Mouse (Mus musculus): ENCODE measurements around the gene Hspa1l. TPM values are rescaled to one million over a fixed set of nuclear protein-coding genes. Genes with fewer than 3 reads are reported as not detected.
"Not testable (repeated sequence)": the region's sequence is repeated elsewhere in the genome, so short reads cannot be mapped to it uniquely, and the experiment has no call there.

The Hspa1l gene
- polyA plus RNA-seq (2015; fragmentation: Nextera tagmentation; extraction: Ambion mirVana) = 0.46 and 0.65 TPM in 2 replicates

DNA sequence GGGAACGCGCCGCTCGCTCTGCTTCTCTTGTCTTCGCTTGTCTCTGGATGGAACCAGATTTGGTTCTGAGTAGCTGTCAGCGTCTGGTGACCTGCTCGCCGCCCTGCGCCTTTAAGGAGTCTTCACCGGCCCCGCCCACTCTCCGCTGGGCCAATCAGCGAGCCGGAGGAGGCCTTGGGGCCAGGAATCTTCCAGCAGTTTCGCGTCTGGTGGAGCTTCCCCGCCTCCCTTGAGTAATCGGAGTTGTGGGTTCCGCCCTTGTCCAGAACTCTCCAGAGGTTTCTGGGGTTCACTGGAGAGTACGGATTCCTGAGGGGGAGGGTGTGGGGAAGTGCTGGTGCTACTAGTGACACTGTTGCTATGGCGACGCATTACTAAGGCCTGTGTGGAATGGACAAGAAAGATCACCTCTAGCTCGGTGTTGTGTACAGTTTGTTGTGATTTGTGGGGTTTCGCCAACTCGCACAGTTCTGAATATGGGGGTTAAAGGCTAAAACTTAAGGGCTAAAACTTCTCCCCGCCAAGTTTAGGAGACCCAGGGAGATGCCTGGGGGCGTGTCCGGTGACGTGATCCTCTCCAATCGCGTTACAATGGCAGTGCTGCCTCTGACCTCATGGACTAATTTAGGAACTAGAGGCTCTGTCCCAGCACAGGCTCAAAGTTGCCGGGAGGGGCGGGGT lies at the start of gene Hspa1l, which contains the start of gene Hspa1a:
Hspa1l (plus strand) TSS at position 635 of the 681 bp plus-strand sequence.
Hspa1a (minus strand) TSS at position 88 of the 681 bp plus-strand sequence.
- peak within 1 kb of the TSS; percentile 43 for H3K4me3 ChIP-seq
- not testable (repeated sequence) for H3K36me3 ChIP-seq, H3K9ac ChIP-seq, H3K9me3 ChIP-seq, H3K4me1 ChIP-seq
- peak; percentile 92 for ATAC-seq (ENCODE audit: insufficient number of reproducible peaks, low FRiP score, low TSS enrichment, low read depth)
- peak within 1 kb of the TSS; percentile 78 for H3K4me2 ChIP-seq
- under 1% methylated on average over 33 of the region's 33 CpGs for WGBS
- H3K27ac ChIP-seq = peak within 1 kb of the TSS; percentile 27; the same call in 1 of the 2 replicates
- H3K27me3 ChIP-seq = peaks cover 26% of the 10 kb centered on the region

DNA sequence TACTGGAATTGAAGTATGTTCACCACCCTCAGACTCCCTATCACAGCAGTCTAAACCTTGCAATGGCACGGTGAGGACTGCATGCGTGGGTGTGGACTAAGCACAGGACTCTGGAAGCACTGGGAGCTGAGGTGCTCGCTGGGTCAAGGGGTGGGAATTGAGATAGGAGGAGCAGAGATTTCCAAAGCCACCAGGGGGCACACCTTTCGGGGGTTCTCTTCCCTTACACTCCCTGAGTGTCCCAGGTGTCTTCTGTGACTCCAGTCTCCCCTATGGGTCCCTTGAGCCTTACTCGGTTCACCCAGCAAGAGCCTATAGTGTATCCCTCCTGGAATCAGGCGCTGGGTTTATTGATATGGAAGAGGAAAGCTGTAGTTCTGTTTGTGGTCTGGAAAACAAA lies 49.6 kb upstream of the Hspa1l start:
- WGBS = 52% methylated on average over 6 of the region's 6 CpGs
- no peaks in the 10 kb centered on the region for H3K9me3 ChIP-seq
- H3K4me1 ChIP-seq = no peaks in the 10 kb centered on the region
- no peaks in the 10 kb centered on the region for H3K36me3 ChIP-seq
- H3K9ac ChIP-seq = no peak overlapping the region
- H3K27ac ChIP-seq = no peak overlapping the region
- no peak overlapping the region for H3K4me3 ChIP-seq
- ATAC-seq (ENCODE audit: insufficient number of reproducible peaks, low FRiP score, low TSS enrichment, low read depth) = no peak
- H3K27me3 ChIP-seq = no peaks in the 10 kb centered on the region
- no peak overlapping the region for H3K4me2 ChIP-seq

- no peak for ATAC-seq (ENCODE audit: insufficient number of reproducible peaks, low FRiP score, low TSS enrichment, low read depth)
- H3K4me3 ChIP-seq = no peak overlapping the region
- 67% methylated on average over 5 of the region's 5 CpGs for WGBS
- no peaks in the 10 kb centered on the region for H3K27me3 ChIP-seq
- no peaks in the 10 kb centered on the region for H3K9me3 ChIP-seq
- no peak overlapping the region for H3K27ac ChIP-seq
- H3K4me1 ChIP-seq = no peaks in the 10 kb centered on the region
- no peak overlapping the region for H3K4me2 ChIP-seq
- no peak overlapping the region for H3K9ac ChIP-seq
- H3K36me3 ChIP-seq = no peaks in the 10 kb centered on the region
Measured at GRCm38 (mm10) chr17:34924258-34924657, 48.2 kb upstream of the Hspa1l start.

- ATAC-seq (ENCODE audit: insufficient number of reproducible peaks, low FRiP score, low TSS enrichment, low read depth) = no peak
- H3K27me3 ChIP-seq = no peaks in the 10 kb centered on the region
- no peak overlapping the region for H3K4me2 ChIP-seq
- H3K9ac ChIP-seq = no peak overlapping the region
- peaks cover 8% of the 10 kb centered on the region for H3K4me1 ChIP-seq
- 85% methylated on average over 18 of the region's 18 CpGs for WGBS
- H3K9me3 ChIP-seq = no peaks in the 10 kb centered on the region
- no peaks in the 10 kb centered on the region for H3K36me3 ChIP-seq
- no peak overlapping the region for H3K4me3 ChIP-seq
- no peak overlapping the region for H3K27ac ChIP-seq
Measured at GRCm38 (mm10) chr17:34927306-34928019, 45.0 kb upstream of the Hspa1l start.

DNA sequence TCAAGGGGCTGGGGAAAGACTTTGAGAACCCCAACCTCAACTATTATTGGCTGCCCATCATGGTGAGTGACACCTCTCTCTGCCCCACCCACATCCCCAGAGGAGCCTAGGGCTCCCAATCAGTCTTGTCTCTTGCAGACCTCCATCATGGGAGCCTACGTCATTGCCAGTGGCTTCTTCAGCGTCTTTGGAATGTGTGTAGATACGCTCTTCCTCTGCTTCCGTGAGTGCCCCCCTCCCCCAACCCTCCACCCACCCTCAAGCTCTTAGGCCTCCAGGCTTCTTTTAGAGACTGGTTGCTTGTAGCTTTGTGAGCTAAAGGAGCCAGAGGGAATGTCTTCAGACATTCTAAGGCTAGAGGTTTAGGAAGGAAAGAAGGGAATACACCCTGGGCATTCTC lies 43.7 kb upstream of the Hspa1l start:
- H3K4me1 ChIP-seq = peaks cover 8% of the 10 kb centered on the region
- peaks cover 3% of the 10 kb centered on the region; the same call in 1 of the 2 replicates for H3K36me3 ChIP-seq
- no peak overlapping the region for H3K9ac ChIP-seq
- no peak overlapping the region for H3K27ac ChIP-seq
- H3K27me3 ChIP-seq = no peaks in the 10 kb centered on the region
- H3K4me2 ChIP-seq = no peak overlapping the region
- WGBS = 67% methylated on average over 4 of the region's 4 CpGs
- H3K9me3 ChIP-seq = no peaks in the 10 kb centered on the region
- no peak for ATAC-seq (ENCODE audit: insufficient number of reproducible peaks, low FRiP score, low TSS enrichment, low read depth)
- H3K4me3 ChIP-seq = no peak overlapping the region

- H3K36me3 ChIP-seq = peaks cover 16% of the 10 kb centered on the region
- H3K4me2 ChIP-seq = peak within 1 kb of the TSS; percentile 92
- no peaks in the 10 kb centered on the region for H3K27me3 ChIP-seq
- peaks cover 16% of the 10 kb centered on the region for H3K4me1 ChIP-seq
- H3K9ac ChIP-seq = peak within 1 kb of the TSS; percentile 60
- H3K4me3 ChIP-seq = peak within 1 kb of the TSS; percentile 54
- H3K27ac ChIP-seq = no peak within 1 kb of the TSS; the same call in 1 of the 2 replicates
- no peaks in the 10 kb centered on the region for H3K9me3 ChIP-seq
- peak; percentile 92 for ATAC-seq (ENCODE audit: insufficient number of reproducible peaks, low FRiP score, low TSS enrichment, low read depth)
- WGBS = under 1% methylated on average over 38 of the region's 38 CpGs
Measured at GRCm38 (mm10) chr17:34931061-34931734, 41.3 kb upstream of the Hspa1l start, which contains the start of gene Neu1. TSS of gene Neu1 (plus strand) at chr17:34931253.

- no peak for ATAC-seq (ENCODE audit: insufficient number of reproducible peaks, low FRiP score, low TSS enrichment, low read depth)
- Histone ChIP-seq H3K9me3 (no peaks in the 10 kb centered on the region), H3K27me3 (no peaks in the 10 kb centered on the region), H3K4me1 (peaks cover 16% of the 10 kb centered on the region), H3K9ac (peak overlapping the region; percentile 60), H3K36me3 (peaks cover 16% of the 10 kb centered on the region), H3K4me3 (peak overlapping the region; percentile 54), H3K27ac (no peak overlapping the region), H3K4me2 (peak overlapping the region; percentile 92)
- WGBS = 12% methylated on average over 14 of the region's 14 CpGs
Measured at GRCm38 (mm10) chr17:34931735-34932098, 40.8 kb upstream of the Hspa1l start.

- Histone ChIP-seq H3K4me1 (peaks cover 16% of the 10 kb centered on the region), H3K9me3 (no peaks in the 10 kb centered on the region), H3K4me2 (peak overlapping the region; percentile 92), H3K27ac (no peak overlapping the region), H3K9ac (0 out of 2 replicates have a peak overlapping the region, but pooled peaks have one; percentile 60), H3K27me3 (no peaks in the 10 kb centered on the region), H3K4me3 (peak overlapping the region; percentile 54), H3K36me3 (peaks cover 16% of the 10 kb centered on the region)
- ATAC-seq (ENCODE audit: insufficient number of reproducible peaks, low FRiP score, low TSS enrichment, low read depth) = no peak
- 83% methylated on average over 8 of the region's 8 CpGs for WGBS
Measured at GRCm38 (mm10) chr17:34932287-34932686, 40.2 kb upstream of the Hspa1l start.

GRCm38 (mm10) chr17:34934031-34934430 lies 38.5 kb upstream of the Hspa1l start:
- Histone ChIP-seq H3K27ac (no peak overlapping the region), H3K36me3 (peaks cover 16% of the 10 kb centered on the region), H3K4me3 (no peak overlapping the region), H3K9me3 (no peaks in the 10 kb centered on the region), H3K4me2 (no peak overlapping the region), H3K4me1 (peaks cover 16% of the 10 kb centered on the region), H3K9ac (no peak overlapping the region), H3K27me3 (no peaks in the 10 kb centered on the region)
- no peak for ATAC-seq (ENCODE audit: insufficient number of reproducible peaks, low FRiP score, low TSS enrichment, low read depth)
- 68% methylated on average over 24 of the region's 24 CpGs for WGBS

- Histone ChIP-seq H3K27me3 (no peaks in the 10 kb centered on the region), H3K36me3 (peaks cover 16% of the 10 kb centered on the region), H3K9ac (no peak overlapping the region), H3K4me2 (no peak overlapping the region), H3K9me3 (no peaks in the 10 kb centered on the region), H3K4me3 (no peak overlapping the region), H3K27ac (no peak overlapping the region), H3K4me1 (peaks cover 16% of the 10 kb centered on the region)
- 50% methylated on average over 8 of the region's 8 CpGs for WGBS
- no peak for ATAC-seq (ENCODE audit: insufficient number of reproducible peaks, low FRiP score, low TSS enrichment, low read depth)
Measured at GRCm38 (mm10) chr17:34934830-34935229, 37.7 kb upstream of the Hspa1l start.

DNA sequence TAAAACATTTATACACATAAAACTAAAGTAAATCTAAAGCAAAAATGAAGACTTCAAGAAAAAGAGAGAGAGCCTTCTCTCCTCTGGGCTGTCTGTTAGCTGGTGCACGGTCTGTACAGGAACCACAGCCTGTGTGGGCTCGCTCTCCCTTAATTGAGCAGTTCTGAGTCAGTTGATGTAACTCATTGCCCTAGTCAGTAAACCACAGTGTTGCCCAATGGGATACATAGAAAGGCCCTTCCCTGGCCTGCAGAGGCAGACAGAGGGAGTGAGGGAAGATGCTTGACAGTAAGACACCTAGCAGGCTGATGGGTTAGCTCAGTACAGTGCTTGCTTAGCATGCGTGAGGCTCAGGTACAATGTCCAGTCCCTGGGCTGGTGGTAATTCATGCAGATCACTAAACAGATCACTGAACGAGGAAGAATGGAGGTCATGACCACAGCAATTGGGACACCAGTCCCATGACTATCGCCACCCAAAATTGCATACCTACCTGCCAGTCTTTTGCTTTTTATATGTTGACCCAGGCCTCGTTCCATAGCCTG lies 34.5 kb upstream of the Hspa1l start:
- Histone ChIP-seq H3K9me3 (no peaks in the 10 kb centered on the region), H3K27ac (no peak overlapping the region), H3K4me2 (no peak overlapping the region), H3K36me3 (peaks cover 13% of the 10 kb centered on the region), H3K9ac (no peak overlapping the region), H3K4me3 (no peak overlapping the region), H3K27me3 (no peaks in the 10 kb centered on the region), H3K4me1 (peaks cover 15% of the 10 kb centered on the region)
- no peak for ATAC-seq (ENCODE audit: insufficient number of reproducible peaks, low FRiP score, low TSS enrichment, low read depth)
- WGBS = 78% methylated on average over 6 of the region's 6 CpGs

Measured in limb, embryonic 15.5 days (tissue).